Mouse (Mus musculus): ENCODE measurements around the gene Slc25a34.

GRCm38 (mm10) chr4:141581051-141581450 is 42.6 kb downstream of the Slc25a34 start:
- TF ChIP-seq CTCF (IDR thresholded peaks at IDR 0.05; ENCODE audit: control insufficient read depth, insufficient read depth, insufficient replicate concordance, low read depth, low read length) (no peak), POLR2A (IDR thresholded peaks at IDR 0.05; ENCODE audit: control insufficient read depth, low read depth, low read length) (no peak)
